Mouse (Mus musculus) bone marrow macrophage, adult 2 months (primary cell): ENCODE data around the gene Stat4.

Experiments
- CTCF ChIP-seq: IDR thresholded peaks from 2 replicates; pipeline ENCODE4 v1.5.1; 2012; ENCODE audit warnings: low read depth, mild to moderate bottlenecking, low read length, moderate library complexity
- POLR2A ChIP-seq: IDR thresholded peaks from 2 replicates; pipeline ENCODE4 v1.6.1; 2012; ENCODE audit warnings: mild to moderate bottlenecking, low read depth, low read length, borderline replicate concordance

GRCm38 (mm10) chr1:51996751-51997659 lies 10.1 kb downstream of the Stat4 start:
- TF ChIP-seq CTCF (no peak), POLR2A (no peak)
